Mouse (Mus musculus): Measurements from ENCODE around the gene Lsm4. TPM values are rescaled to one million over a fixed set of nuclear protein-coding genes. Genes with fewer than 3 reads are reported as not detected.
A peak's percentile ranks its signal among the peaks of the same experiment; 100 is the strongest.

Gene Lsm4
- polyA plus RNA-seq, 1 experiment from 2014 or later = 339 TPM

DNA sequence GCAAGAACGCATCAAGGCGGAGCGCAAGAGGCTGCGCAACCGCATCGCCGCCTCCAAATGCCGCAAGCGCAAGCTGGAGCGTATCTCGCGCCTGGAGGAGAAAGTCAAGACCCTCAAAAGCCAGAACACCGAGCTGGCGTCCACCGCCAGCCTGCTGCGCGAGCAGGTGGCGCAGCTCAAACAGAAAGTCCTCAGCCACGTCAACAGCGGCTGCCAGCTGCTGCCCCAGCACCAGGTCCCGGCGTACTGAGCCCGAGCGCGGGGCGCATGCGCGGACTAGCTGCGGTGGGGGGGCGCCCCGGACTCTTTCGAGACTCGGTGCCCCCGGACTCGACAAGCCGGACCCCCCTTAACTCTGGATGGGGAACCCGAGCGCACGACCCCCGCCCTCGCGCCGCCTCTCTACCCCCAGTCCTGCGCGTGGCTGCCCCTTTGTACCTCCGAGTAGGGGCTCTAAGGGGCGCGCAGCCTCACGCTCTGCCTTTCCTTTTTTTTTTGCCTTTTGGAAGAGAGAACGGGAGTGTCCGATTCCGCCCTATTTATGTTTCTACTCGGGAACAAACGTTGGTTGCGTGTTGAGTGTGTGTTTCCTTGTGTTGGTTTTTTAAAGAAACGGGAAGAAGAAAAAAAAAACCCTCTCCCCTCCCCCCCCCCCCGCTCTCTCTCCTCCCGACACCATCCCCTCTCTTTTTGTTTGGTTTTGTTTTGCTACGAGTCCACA lies 26.9 kb downstream of the Lsm4 start:
- peaks cover 28% of the 10 kb centered on the region for H3K36me3 ChIP-seq (replicated peaks)
- no peaks in the 10 kb centered on the region for H3K9me3 ChIP-seq
- H3K27ac ChIP-seq = peak overlapping the region; percentile 99
- H3K4me3 ChIP-seq = peak overlapping the region; percentile 97
- WGBS = under 1% methylated on average over 59 of the region's 59 CpGs
- H3K4me1 ChIP-seq = peaks cover 71% of the 10 kb centered on the region
- DNase-seq (ENCODE audit: extremely low spot score, low spot score) = peak; percentile 81
- H3K27me3 ChIP-seq (ENCODE audit: poor library complexity, severe bottlenecking) = peaks cover 10% of the 10 kb centered on the region

DNA sequence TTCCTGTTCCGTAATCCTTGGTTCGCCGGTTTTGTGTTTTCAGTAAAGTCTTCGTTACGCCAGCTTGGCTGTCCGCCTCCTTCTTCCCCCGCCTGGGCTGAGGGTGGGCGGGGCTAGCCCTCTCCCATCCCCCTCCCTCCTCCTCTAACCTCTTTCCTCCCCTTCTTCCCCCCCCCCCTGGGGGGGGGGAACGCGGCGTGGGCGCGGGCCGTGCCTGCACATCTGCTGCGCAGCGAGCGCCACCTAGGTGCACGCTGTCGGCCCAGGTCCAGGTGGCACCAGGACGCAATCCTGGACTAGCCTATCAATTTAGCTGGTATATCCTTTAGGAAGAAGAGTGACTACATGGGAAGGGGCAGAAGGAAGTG lies 27.5 kb downstream of the Lsm4 start:
- H3K36me3 ChIP-seq (replicated peaks) = peaks cover 28% of the 10 kb centered on the region
- peaks cover 65% of the 10 kb centered on the region for H3K4me1 ChIP-seq
- WGBS = 0% methylated on average over 20 of the region's 20 CpGs
- H3K4me3 ChIP-seq = peak overlapping the region; percentile 97
- no peaks in the 10 kb centered on the region for H3K9me3 ChIP-seq
- DNase-seq (ENCODE audit: extremely low spot score, low spot score) = peak; percentile 89
- H3K27me3 ChIP-seq (ENCODE audit: poor library complexity, severe bottlenecking) = peaks cover 4% of the 10 kb centered on the region
- peak overlapping the region; percentile 99 for H3K27ac ChIP-seq

DNA sequence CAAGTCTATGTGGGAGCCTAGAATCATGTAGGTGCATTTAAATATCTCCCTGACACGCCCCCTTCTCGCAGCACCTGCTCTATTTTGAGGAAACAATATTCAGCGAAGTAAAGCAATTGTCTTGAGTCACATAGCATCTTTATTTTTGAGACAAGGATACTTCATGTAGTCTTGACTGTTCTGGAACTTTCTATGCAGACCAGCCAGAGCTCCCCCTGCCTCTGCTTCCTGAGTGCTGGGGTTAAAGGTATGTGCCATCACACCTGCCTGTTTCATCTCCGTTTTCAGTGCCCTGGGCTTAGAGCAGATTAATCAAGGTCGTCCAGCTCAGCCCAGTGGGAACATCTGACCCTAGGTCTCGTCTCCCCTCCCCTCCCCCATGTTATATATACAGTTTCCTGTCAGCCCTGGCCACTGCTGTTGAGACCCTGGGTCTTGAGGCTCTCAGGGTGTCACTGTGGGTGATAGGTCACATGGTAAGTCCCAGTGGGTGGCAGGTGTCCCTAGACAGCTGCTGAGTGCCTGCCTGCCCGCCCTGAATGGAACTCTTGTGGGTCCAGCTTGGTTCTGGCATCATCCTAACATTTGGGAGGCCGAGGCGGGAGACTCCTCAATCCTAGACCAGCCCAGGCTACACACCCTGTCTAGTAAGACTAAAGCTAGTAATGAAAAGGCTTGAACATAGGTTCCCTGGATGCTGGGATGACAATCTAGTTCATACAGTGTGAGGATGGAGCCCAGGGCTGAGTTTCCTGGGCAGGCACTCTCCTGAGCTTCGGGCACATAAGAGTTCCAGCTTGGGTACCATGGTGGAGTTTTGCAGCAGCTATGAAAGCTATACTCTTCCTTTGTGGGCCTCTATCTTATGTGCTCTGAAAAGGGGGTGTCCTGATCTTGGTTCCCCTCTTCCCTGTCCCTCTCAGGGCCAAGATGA lies 28.3 kb downstream of the Lsm4 start:
- peak; percentile 45 for DNase-seq (ENCODE audit: extremely low spot score, low spot score)
- Histone ChIP-seq H3K4me3 (peak overlapping the region; percentile 97), H3K36me3 (replicated peaks) (peaks cover 28% of the 10 kb centered on the region), H3K4me1 (peaks cover 58% of the 10 kb centered on the region), H3K27me3 (ENCODE audit: poor library complexity, severe bottlenecking) (no peaks in the 10 kb centered on the region), H3K9me3 (no peaks in the 10 kb centered on the region), H3K27ac (peak overlapping the region; percentile 99)
- WGBS = 63% methylated on average over 10 of the region's 10 CpGs

DNA sequence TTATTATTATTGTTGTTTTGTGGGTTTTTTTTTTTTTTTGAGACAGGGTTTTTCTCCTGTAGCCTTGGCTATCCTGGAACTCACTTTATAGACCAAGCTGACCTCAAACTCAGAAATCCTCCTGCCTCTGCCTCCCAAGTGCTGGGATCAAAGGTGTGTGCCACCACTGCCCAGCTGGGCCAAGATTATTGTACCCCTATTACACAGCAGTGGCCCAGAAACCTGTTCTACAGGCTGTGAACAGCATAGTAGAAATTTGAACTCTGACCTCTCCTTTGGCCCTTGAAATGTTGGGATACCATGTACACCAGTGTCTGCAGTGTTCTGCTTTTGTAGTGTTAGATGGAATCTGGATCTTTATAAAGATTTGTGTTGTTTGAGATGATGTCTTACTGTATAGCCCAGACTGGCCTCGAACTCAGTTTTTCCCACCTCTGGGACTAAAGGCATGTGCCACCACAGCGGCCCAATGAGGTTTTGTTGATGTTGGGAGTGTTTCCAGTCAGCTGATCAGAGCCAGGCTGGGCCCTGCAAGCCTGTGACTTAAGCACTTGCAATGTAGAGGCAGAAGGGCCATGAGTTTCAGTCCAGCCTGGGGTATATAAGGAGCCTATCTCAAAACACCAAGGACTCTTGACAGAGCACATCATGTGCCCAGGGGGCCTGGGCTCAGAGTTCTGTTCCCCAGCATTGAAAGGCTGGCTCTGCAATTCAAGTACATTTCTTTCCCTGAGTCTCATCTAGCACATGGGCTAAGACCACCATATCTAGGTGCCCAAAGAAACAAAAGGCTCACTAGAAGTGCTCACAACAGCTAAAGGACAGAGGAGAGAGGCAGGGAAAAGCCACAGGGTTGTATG lies 29.2 kb downstream of the Lsm4 start:
- Histone ChIP-seq H3K4me1 (peaks cover 49% of the 10 kb centered on the region), H3K4me3 (peak overlapping the region; percentile 97; the same call in 1 of the 2 replicates), H3K36me3 (replicated peaks) (peaks cover 28% of the 10 kb centered on the region), H3K27ac (no peak overlapping the region), H3K27me3 (ENCODE audit: poor library complexity, severe bottlenecking) (no peaks in the 10 kb centered on the region), H3K9me3 (no peaks in the 10 kb centered on the region)
- no peak for DNase-seq (ENCODE audit: extremely low spot score, low spot score)
- WGBS = 87% methylated on average over 2 of the region's 2 CpGs

DNA sequence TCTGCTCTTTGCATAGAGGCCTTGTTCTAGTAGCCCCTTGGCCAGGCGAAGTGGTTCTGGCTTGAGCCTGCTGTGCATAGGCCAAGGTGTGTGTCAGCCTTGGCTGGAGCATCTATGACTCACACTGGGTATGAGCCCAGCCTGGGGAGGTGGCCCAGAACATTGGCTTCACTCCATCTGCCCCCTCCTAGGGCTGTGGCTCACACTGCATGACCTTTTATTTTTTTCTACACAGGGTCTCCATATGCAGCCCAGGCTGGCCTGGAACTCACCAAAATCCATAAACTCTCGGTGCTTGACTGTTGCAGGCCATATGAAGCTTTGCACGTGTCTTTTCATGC lies 29.8 kb downstream of the Lsm4 start:
- DNase-seq (ENCODE audit: extremely low spot score, low spot score) = no peak
- WGBS = 91% methylated on average over 3 of the region's 3 CpGs
- H3K4me3 ChIP-seq = no peak overlapping the region
- peaks cover 28% of the 10 kb centered on the region for H3K36me3 ChIP-seq (replicated peaks)
- no peaks in the 10 kb centered on the region for H3K27me3 ChIP-seq (ENCODE audit: poor library complexity, severe bottlenecking)
- H3K4me1 ChIP-seq = peaks cover 43% of the 10 kb centered on the region
- H3K9me3 ChIP-seq = no peaks in the 10 kb centered on the region
- H3K27ac ChIP-seq = no peak overlapping the region

DNA sequence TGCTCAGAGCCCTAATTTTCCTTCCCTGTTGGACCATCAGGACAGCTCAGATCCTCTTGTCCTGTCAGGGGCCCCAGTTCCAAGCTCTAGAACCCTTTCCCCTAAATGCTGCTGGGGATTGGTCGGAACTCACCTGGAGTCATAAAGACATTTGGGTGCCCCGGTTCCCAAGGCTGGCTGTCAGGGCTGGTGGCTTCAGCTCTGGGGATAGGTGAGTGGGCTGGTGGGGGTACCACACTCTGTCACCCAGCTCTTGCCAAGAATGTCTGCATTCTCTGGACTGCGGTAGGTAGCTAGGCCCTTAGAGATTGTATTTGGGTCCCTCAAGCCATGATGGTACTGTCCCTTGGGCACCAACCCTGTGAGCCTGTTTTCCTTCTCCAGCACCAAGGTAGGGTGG lies 30.2 kb downstream of the Lsm4 start, which contains the start of gene Iqcn:
Iqcn (plus strand) TSS at position 171 of the 400 bp plus-strand sequence.
- DNase-seq (ENCODE audit: extremely low spot score, low spot score) = no peak
- Histone ChIP-seq H3K36me3 (replicated peaks) (peaks cover 28% of the 10 kb centered on the region), H3K27me3 (ENCODE audit: poor library complexity, severe bottlenecking) (no peaks in the 10 kb centered on the region), H3K27ac (no peak within 1 kb of the TSS), H3K9me3 (no peaks in the 10 kb centered on the region), H3K4me1 (peaks cover 38% of the 10 kb centered on the region), H3K4me3 (no peak within 1 kb of the TSS)
- WGBS = 87% methylated on average over 3 of the region's 3 CpGs

DNA sequence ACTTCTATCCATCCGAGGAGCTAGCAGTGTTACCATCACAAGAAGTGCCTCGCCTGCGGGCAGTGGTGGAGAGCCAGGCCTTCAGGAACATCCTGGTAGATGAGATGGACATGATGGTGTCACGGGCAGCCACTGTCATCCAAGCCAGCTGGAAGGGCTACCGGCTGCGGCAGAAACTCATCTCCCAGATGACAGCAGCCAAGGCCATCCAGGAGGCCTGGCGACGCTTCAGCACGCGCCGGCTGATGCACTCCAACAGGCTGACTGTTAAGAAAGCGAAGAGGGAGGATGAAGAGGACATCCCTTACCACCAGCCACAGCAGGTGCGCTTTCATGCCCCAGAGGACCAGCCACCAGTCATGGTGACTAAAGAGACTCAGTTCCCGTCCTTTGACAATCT lies 35.2 kb downstream of the Lsm4 start:
- H3K4me3 ChIP-seq = no peak overlapping the region
- H3K4me1 ChIP-seq = 0 out of 2 replicates have a peak, but pooled peaks cover 2% of the 10 kb centered on the region
- H3K36me3 ChIP-seq (replicated peaks) = peaks cover 5% of the 10 kb centered on the region; the same call in 1 of the 2 replicates
- no peak for DNase-seq (ENCODE audit: extremely low spot score, low spot score)
- H3K27me3 ChIP-seq (ENCODE audit: poor library complexity, severe bottlenecking) = no peaks in the 10 kb centered on the region
- H3K9me3 ChIP-seq = no peaks in the 10 kb centered on the region
- 91% methylated on average over 14 of the region's 14 CpGs for WGBS
- H3K27ac ChIP-seq = no peak overlapping the region

DNA sequence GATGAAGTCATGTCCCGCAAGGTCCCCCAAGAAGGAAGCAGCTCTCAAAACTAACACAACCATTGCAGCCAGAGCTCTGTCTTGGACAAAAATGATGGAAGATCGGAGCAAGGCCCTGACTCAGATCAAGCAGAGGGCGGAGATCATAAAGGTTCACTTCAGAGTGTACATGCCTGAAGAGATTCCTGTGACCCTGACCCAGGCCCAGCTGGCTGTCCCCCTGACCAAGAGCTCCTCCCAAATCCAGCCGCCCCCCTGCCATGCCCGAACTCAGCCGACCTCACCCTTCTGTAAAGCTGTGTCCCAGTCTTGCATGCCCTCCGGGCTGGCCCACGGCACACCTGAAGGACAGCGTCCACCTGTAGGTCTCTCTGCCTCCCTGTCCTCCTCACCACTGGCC lies 36.7 kb downstream of the Lsm4 start:
- Histone ChIP-seq H3K27ac (no peak overlapping the region), H3K4me1 (peaks cover 8% of the 10 kb centered on the region), H3K36me3 (replicated peaks) (no peaks in the 10 kb centered on the region), H3K9me3 (no peaks in the 10 kb centered on the region), H3K4me3 (no peak overlapping the region), H3K27me3 (ENCODE audit: poor library complexity, severe bottlenecking) (no peaks in the 10 kb centered on the region)
- no peak for DNase-seq (ENCODE audit: extremely low spot score, low spot score)
- WGBS = 91% methylated on average over 9 of the region's 9 CpGs

DNA sequence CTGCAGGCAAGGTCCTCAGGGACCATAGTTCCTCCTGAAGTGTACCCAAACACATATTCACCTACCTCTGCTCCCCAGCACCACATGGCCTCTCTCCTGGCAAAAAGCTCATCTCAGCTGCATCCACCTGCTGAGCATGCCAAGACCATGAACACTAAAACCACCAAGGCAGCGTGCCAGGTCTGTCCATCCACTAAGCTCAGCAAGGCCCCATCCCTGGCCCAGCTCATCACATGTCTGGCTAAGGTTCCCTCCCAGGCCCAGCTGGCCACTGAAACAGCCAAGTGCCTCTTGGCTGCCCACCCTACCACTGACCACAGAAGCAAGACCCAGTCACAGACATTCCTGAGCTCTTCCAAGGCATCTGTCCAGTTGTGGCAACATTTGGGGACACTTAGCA lies 37.2 kb downstream of the Lsm4 start:
- H3K27me3 ChIP-seq (ENCODE audit: poor library complexity, severe bottlenecking) = no peaks in the 10 kb centered on the region
- no peak for DNase-seq (ENCODE audit: extremely low spot score, low spot score)
- peaks cover 8% of the 10 kb centered on the region for H3K4me1 ChIP-seq
- 81% methylated on average over 1 of the region's 1 CpGs for WGBS
- H3K9me3 ChIP-seq = no peaks in the 10 kb centered on the region
- no peaks in the 10 kb centered on the region for H3K36me3 ChIP-seq (replicated peaks)
- H3K4me3 ChIP-seq = no peak overlapping the region
- H3K27ac ChIP-seq = no peak overlapping the region

DNA sequence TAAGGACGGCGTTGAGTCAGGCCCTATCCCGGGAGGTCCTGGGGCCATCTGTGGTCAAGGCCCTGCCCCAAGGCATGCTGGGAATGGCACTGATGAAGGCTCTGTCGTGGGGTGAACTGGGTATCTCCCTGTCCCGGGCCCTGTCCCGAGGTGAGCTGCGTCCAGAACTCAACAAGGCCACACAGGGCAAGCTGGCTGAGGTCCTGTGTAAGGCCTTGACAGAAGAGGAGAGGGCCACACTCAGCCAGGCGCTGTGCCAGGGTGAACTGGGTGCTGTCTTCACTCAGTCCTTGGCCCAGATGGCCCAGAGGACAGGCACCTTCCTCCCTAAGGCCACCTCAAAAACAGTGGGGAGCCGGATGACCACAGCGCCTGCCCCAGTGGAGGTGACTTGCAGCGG lies 38.0 kb downstream of the Lsm4 start:
- 86% methylated on average over 11 of the region's 11 CpGs for WGBS
- 0 out of 2 replicates have a peak overlapping the region, but pooled peaks have one; percentile 8 for H3K27ac ChIP-seq
- H3K4me3 ChIP-seq = no peak overlapping the region
- H3K9me3 ChIP-seq = no peaks in the 10 kb centered on the region
- no peaks in the 10 kb centered on the region for H3K36me3 ChIP-seq (replicated peaks)
- H3K27me3 ChIP-seq (ENCODE audit: poor library complexity, severe bottlenecking) = no peaks in the 10 kb centered on the region
- no peak for DNase-seq (ENCODE audit: extremely low spot score, low spot score)
- peaks cover 8% of the 10 kb centered on the region for H3K4me1 ChIP-seq

DNA sequence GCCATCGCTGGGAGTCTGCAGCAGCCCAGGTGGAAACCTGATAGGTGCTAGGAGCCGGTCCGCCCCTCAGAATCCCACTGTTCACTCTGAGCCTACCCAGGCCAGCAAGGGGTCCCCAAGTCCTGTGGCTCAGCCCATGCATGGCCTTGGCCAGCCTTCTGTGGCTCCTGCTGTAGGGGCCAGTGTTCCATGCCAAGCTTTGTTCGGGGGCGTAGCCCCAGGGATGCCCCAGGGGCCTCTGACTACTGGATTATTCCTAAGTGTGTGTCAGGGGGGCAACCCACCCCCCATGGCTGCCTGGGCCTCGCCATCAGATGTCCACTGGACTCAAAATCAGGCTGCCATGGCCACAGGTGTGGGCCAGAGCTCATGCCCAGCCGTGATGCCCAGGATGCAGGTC lies 40.9 kb downstream of the Lsm4 start:
- Histone ChIP-seq H3K9me3 (no peaks in the 10 kb centered on the region), H3K27ac (no peak overlapping the region), H3K27me3 (ENCODE audit: poor library complexity, severe bottlenecking) (peaks cover 15% of the 10 kb centered on the region), H3K4me1 (peaks cover 14% of the 10 kb centered on the region), H3K36me3 (replicated peaks) (no peaks in the 10 kb centered on the region), H3K4me3 (no peak overlapping the region)
- DNase-seq (ENCODE audit: extremely low spot score, low spot score) = no peak
- WGBS = 81% methylated on average over 7 of the region's 7 CpGs

DNA sequence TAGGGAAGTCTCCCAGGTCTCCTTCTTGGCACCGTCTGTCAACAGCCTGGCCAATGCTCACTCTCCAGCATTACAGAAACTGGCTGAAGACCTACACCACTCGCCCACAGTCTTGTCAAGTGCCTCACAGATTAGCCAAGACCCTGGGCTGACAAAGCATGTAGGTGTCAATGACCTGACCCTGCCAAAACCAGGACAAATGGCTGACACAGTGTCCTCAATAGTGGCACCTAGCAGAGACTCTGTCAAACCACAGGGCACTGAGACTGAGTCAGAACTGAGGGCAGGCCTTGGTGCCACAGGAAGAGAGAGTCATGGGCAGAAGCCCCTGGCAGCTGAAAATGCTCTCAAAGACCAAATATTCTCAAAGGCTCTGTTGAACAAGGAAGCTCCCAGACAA lies 42.0 kb downstream of the Lsm4 start:
- H3K36me3 ChIP-seq (replicated peaks) = no peaks in the 10 kb centered on the region
- peaks cover 14% of the 10 kb centered on the region for H3K4me1 ChIP-seq
- no peak for DNase-seq (ENCODE audit: extremely low spot score, low spot score)
- no peak overlapping the region for H3K27ac ChIP-seq
- H3K27me3 ChIP-seq (ENCODE audit: poor library complexity, severe bottlenecking) = peaks cover 22% of the 10 kb centered on the region
- H3K4me3 ChIP-seq = no peak overlapping the region
- no peaks in the 10 kb centered on the region for H3K9me3 ChIP-seq
- 70% methylated on average over 2 of the region's 2 CpGs for WGBS

Data from forebrain, embryonic 10.5 days (tissue).